Comparison of ENCODE assay signal across 20 mouse cellular contexts in the genomic region with DNA sequence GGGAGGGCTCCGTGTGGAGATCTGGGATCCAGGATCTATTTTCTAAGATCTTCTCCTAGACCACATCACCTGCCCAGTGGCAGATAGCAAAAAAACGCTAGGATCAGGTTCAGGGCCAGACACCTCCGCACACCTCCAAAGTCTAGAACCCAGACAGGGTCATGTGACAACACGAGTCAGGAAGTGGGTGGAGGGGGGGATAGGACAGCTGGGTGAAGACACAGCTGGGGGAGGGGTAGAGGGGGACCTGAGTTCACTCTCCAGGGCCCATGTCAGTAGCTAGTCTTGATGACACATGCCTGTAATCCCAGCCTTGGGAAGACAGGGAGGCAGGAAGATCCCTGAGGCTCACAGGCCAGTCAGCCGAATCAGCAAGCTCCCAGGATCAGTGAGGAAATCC. TPM values are rescaled to one million over a fixed set of nuclear protein-coding genes. Genes with fewer than 3 reads are reported as not detected.
"Had no signal": no experiment of that assay in that cellular context is flagged by ENCODE, and none has a peak within 500 bp of the region (broad histone marks: within the 10 kb centered on the region; RNA-seq: fewer than 3 reads in every experiment).

No protein-coding gene starts in this region.

- H3K36me3 ChIP-seq: limb, embryonic 10.5 days; limb, embryonic 13.5 days; liver, embryonic 12.5 days; liver, embryonic 15.5 days; lung, embryonic 15.5 days; midbrain, embryonic 10.5 days; midbrain, embryonic 13.5 days; neural tube, embryonic 13.5 days had no signal

- H3K4me1 ChIP-seq: liver, embryonic 12.5 days; liver, embryonic 15.5 days; midbrain, embryonic 13.5 days had no signal

- H3K27ac ChIP-seq: limb, embryonic 10.5 days; limb, embryonic 13.5 days; liver, embryonic 12.5 days; liver, embryonic 15.5 days; lung, embryonic 15.5 days; midbrain, embryonic 10.5 days; midbrain, embryonic 13.5 days; neural tube, embryonic 13.5 days had no signal

- H3K4me3 ChIP-seq: limb, embryonic 10.5 days; limb, embryonic 13.5 days; liver, embryonic 12.5 days; liver, embryonic 15.5 days; lung, embryonic 15.5 days; megakaryocyte, embryonic 14.5 days; midbrain, embryonic 10.5 days; midbrain, embryonic 13.5 days; myocyte; neural tube, embryonic 13.5 days had no signal

- H3K27me3 ChIP-seq: midbrain, embryonic 13.5 days had no signal

- DNase-seq: kidney, adult 18-20 months; kidney, adult 9 months; kidney, postnatal 14 days; kidney, postnatal 4 days; liver; lung, adult 18-20 months; lung, postnatal 10 days; lung, postnatal 36 days had no signal

RNA-seq across cellular contexts. Expression of gene Foxf1, which starts 58.7 kb away (rescaled TPM):
- total RNA-seq: monocyte, adult 5-6 weeks; neutrophil, adult 5-6 weeks had no signal
- polyA plus RNA-seq: myocyte had no signal
